Mouse (Mus musculus): ENCODE data around the gene Rho.

- TF ChIP-seq ZNF384 (IDR thresholded peaks at IDR 0.05; ENCODE audit: low read depth, low read length) = no peak
- TF ChIP-seq HCFC1 (IDR thresholded peaks at IDR 0.05; ENCODE audit: borderline replicate concordance, insufficient read depth, low read length) = no peak
- TF ChIP-seq ZC3H11A (IDR thresholded peaks at IDR 0.05; ENCODE audit: borderline replicate concordance, low read depth, low read length) = no peak
- TF ChIP-seq MAFK (IDR thresholded peaks at IDR 0.05; ENCODE audit: insufficient read depth, low read depth, low read length) = no peak
Measured at GRCm38 (mm10) chr6:115911763-115912162, 19.8 kb upstream of the Rho start.
